Mouse (Mus musculus): ENCODE measurements around the gene Lpar1.

DNA sequence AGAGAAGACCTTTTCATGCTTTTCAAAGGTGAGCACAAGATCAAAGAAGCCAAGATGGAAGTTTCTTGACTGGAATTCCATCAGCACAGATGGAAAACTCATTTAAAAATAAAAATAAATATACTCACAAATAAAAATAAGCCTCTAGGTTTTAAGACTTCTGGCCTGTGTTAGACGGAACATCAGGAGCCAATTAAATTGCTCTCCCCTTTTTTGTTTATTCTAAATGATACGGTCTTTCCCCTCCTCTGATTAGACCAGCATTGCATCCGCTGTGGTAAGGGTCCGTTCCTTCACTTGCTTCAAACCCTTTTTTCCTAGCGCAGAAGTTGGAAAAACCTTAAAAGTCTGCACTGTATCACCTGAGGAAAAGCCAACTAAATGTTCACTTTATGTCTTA is 26.8 kb upstream of the Lpar1 start:
- TF ChIP-seq POLR2A (IDR thresholded peaks at IDR 0.05; ENCODE audit: extremely low read depth, insufficient read depth, low read length) (no peak), CTCF (IDR thresholded peaks at IDR 0.05; ENCODE audit: extremely low read depth, insufficient read depth, low read length) (no peak)

All from cortical plate, adult 2 months (tissue).